Mouse (Mus musculus) stomach, postnatal 0 days (tissue): ENCODE results near the gene Strn3.

Experiments used
- CTCF ChIP-seq: IDR thresholded peaks from 2 replicates; pipeline ENCODE4 v1.5.1; 2016; ENCODE audit warnings: antibody characterized with exemption, low read depth, mild to moderate bottlenecking, moderate library complexity
- EP300 ChIP-seq: optimal IDR thresholded peaks from 2 replicates; pipeline ENCODE3; 2016; ENCODE audit warnings: antibody characterized with exemption

DNA sequence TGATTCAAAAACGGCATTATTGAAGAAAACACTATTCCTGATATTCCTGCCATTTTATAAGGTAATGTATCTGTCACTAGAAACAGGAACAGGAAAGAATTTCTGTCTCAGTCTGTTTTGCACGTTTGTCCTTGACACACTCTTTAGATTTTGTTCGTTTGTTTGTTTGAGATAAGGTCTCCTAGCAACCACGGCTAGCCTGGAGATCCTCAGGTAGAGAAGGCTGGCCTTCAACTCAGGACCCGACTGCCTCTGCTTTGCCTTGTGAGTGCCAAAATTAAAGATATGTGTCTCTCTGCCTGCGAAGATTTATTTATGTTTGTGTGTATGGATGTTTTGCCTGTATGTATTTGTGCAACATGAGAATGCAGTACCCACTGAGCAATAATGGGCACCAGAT, 49.8 kb downstream of the Strn3 start:
- TF ChIP-seq CTCF (no peak), EP300 (no peak)
